Mouse (Mus musculus) heart, postnatal 0 days (tissue): Measurements from ENCODE around the gene Sowahb. TPM values are rescaled to one million over a fixed set of nuclear protein-coding genes. Genes with fewer than 3 reads are reported as not detected.

ENCODE experiments used
- ATAC-seq: fragments of 200-750 bp; cut with Nextera tagmentation; 2 replicates; pipeline ENCODE4 v1.8.0; 2017; ENCODE audit warnings: low read depth, moderate number of reproducible peaks, moderate library complexity; ENCODE audit not compliant: insufficient read depth
- DNase-seq: peaks from one replicate; pipeline ENCODE4 v3.0.0-alpha.2; 2016; ENCODE audit warnings: low spot score
- H3K27ac ChIP-seq: fragments of 300-500 bp; sonication (generic); 2 replicates; pipeline ENCODE4 v1.5.1; 2014; ENCODE audit warnings: low read depth, mild to moderate bottlenecking
- H3K27me3 ChIP-seq: fragments of 300-500 bp; sonication (generic); 2 replicates; pipeline ENCODE4 v1.6.1; 2014; ENCODE audit warnings: low read length, mixed read lengths; ENCODE audit not compliant: control insufficient read depth, insufficient read depth
- H3K36me3 ChIP-seq: fragments of 300-500 bp; sonication (generic); replicated peaks from 2 replicates; pipeline ENCODE4 v1.6.1; 2014; ENCODE audit warnings: low read length, mixed read lengths; ENCODE audit not compliant: control insufficient read depth, insufficient read depth
- H3K4me1 ChIP-seq: fragments of 300-500 bp; sonication (generic); 2 replicates; pipeline ENCODE4 v1.6.1; 2014; ENCODE audit warnings: antibody characterized with exemption; ENCODE audit not compliant: control insufficient read depth, insufficient read depth
- H3K4me2 ChIP-seq: fragments of 300-500 bp; sonication (generic); 2 replicates; pipeline ENCODE4 v1.6.1; 2014; ENCODE audit warnings: low read depth, mild to moderate bottlenecking, low read length, moderate library complexity
- H3K4me3 ChIP-seq: fragments of 300-500 bp; sonication (generic); 2 replicates; pipeline ENCODE4 v1.5.1; 2014; ENCODE audit warnings: low read depth, low read length
- H3K9ac ChIP-seq: fragments of 300-500 bp; sonication (generic); replicated peaks from 2 replicates; pipeline ENCODE4 v1.6.1; 2014; ENCODE audit warnings: low read depth, low read length, mixed read lengths
- H3K9me3 ChIP-seq: fragments of 300-500 bp; sonication (generic); replicated peaks from 2 replicates; pipeline ENCODE4 v1.6.1; 2016; ENCODE audit warnings: low read length; ENCODE audit not compliant: control insufficient read depth
- CTCF ChIP-seq: IDR thresholded peaks from 2 replicates; pipeline ENCODE4 v1.5.1; 2016; ENCODE audit warnings: antibody characterized with exemption, control low read depth, low read depth
- EP300 ChIP-seq: IDR thresholded peaks from 2 replicates; pipeline ENCODE4 v1.6.1; 2016; ENCODE audit warnings: antibody characterized with exemption, low read depth
- WGBS: fragments of 180-500 bp; shearing (Covaris S2); extraction: QIAGEN DNeasy Blood & Tissue Kit; methylation state at CpG from one replicate; pipeline ENCODE4 v1.1.7; 2014; 5-methylcytosine and 5-hydroxymethylcytosine counted together
- polyA plus RNA-seq: library from polyadenylated mRNA; unstranded; fragments of >200 nt; fragmentation: Nextera tagmentation; extraction: Ambion mirVana; gene quantifications from 2 replicates; pipeline ENCODE4 v1.2.1, GENCODE M21; 2015
- total RNA-seq: library from RNA; depleted of rRNA; stranded (reverse); fragments of >200 nt; gene quantifications from 2 replicates; pipeline ENCODE4 v1.2.3, GENCODE M21; 2014; ENCODE audit warnings: low replicate concordance

The Sowahb gene
- total and polyA plus RNA-seq, 2 experiments from 2014 or later: not detected

GRCm38 (mm10) chr5:93005815-93006341 lies 38.9 kb downstream of the Sowahb start:
- peak overlapping the region; percentile 34 for H3K4me3 ChIP-seq
- H3K4me2 ChIP-seq: peak overlapping the region; percentile 53
- ATAC-seq (peak; percentile 38; the same call in 1 of the 2 replicates), DNase-seq (no peak)
- no peaks in the 10 kb centered on the region for H3K36me3 ChIP-seq
- TF ChIP-seq CTCF (no peak), EP300 (no peak)
- peaks cover 5% of the 10 kb centered on the region for H3K4me1 ChIP-seq
- no peaks in the 10 kb centered on the region for H3K9me3 ChIP-seq
- 33% methylated on average over 14 of the region's 14 CpGs for WGBS
- no peaks in the 10 kb centered on the region for H3K27me3 ChIP-seq
- H3K27ac ChIP-seq: peak overlapping the region; percentile 78
- peak overlapping the region; percentile 42; the same call in 1 of the 2 replicates for H3K9ac ChIP-seq

- Histone ChIP-seq H3K4me2 (peak overlapping the region; percentile 53), H3K27ac (peak overlapping the region; percentile 78), H3K4me3 (peak overlapping the region; percentile 34), H3K36me3 (no peaks in the 10 kb centered on the region), H3K4me1 (peaks cover 5% of the 10 kb centered on the region), H3K9ac (peak overlapping the region; percentile 42; the same call in 1 of the 2 replicates), H3K9me3 (no peaks in the 10 kb centered on the region), H3K27me3 (no peaks in the 10 kb centered on the region)
- WGBS: 12% methylated on average over 20 of the region's 20 CpGs
- peak; percentile 63 for DNase-seq
- TF ChIP-seq EP300: no peak
- ATAC-seq: peak; percentile 50
These were observed 39.5 kb downstream of the Sowahb start for GRCm38 (mm10) chr5:93005229-93005814.

GRCm38 (mm10) chr5:93002615-93003014 lies 42.2 kb downstream of the Sowahb start:
- WGBS: 93% methylated on average over 2 of the region's 2 CpGs
- H3K4me2 ChIP-seq: no peak overlapping the region
- peaks cover 5% of the 10 kb centered on the region for H3K4me1 ChIP-seq
- DNase-seq: no peak
- H3K9ac ChIP-seq: no peak overlapping the region
- TF ChIP-seq CTCF (no peak), EP300 (no peak)
- H3K9me3 ChIP-seq: no peaks in the 10 kb centered on the region
- no peak overlapping the region for H3K4me3 ChIP-seq
- no peak for ATAC-seq
- H3K27ac ChIP-seq: no peak overlapping the region
- H3K36me3 ChIP-seq: no peaks in the 10 kb centered on the region
- no peaks in the 10 kb centered on the region for H3K27me3 ChIP-seq

- peak overlapping the region; percentile 79 for H3K27ac ChIP-seq
- no peak overlapping the region for H3K4me3 ChIP-seq
- H3K27me3 ChIP-seq: no peaks in the 10 kb centered on the region
- TF ChIP-seq CTCF (no peak), EP300 (no peak)
- no peaks in the 10 kb centered on the region for H3K36me3 ChIP-seq
- peak; percentile 43 for DNase-seq
- peaks cover 5% of the 10 kb centered on the region for H3K4me1 ChIP-seq
- no peak overlapping the region for H3K4me2 ChIP-seq
- H3K9me3 ChIP-seq: no peaks in the 10 kb centered on the region
- no peak overlapping the region for H3K9ac ChIP-seq
- 25% methylated on average over 17 of the region's 17 CpGs for WGBS
- peak; percentile 43; the same call in 1 of the 2 replicates for ATAC-seq
These were observed 43.8 kb downstream of the Sowahb start for GRCm38 (mm10) chr5:93000774-93001757.

GRCm38 (mm10) chr5:93000060-93000459 lies 44.8 kb downstream of the Sowahb start:
- no peak overlapping the region for H3K4me3 ChIP-seq
- TF ChIP-seq CTCF: no peak
- no peak for TF ChIP-seq EP300
- peaks cover 5% of the 10 kb centered on the region; the same call in 1 of the 2 replicates for H3K4me1 ChIP-seq
- H3K9me3 ChIP-seq: no peaks in the 10 kb centered on the region
- WGBS: 57% methylated on average over 6 of the region's 6 CpGs
- H3K27me3 ChIP-seq: no peaks in the 10 kb centered on the region
- peak overlapping the region; percentile 79 for H3K27ac ChIP-seq
- no peak overlapping the region for H3K9ac ChIP-seq
- no peak for ATAC-seq
- H3K4me2 ChIP-seq: no peak overlapping the region
- H3K36me3 ChIP-seq: no peaks in the 10 kb centered on the region
- DNase-seq: no peak
